Mouse (Mus musculus) bone marrow, adult 2 months (tissue): ENCODE data around the gene D6Ertd527e.

Experiments used
- CTCF ChIP-seq: fragments of 200-500 bp; IDR thresholded peaks from 2 replicates; pipeline ENCODE4 v1.5.1; 2011; ENCODE audit warnings: low read length, control low read depth; ENCODE audit not compliant: control insufficient read depth, insufficient read depth
- POLR2A ChIP-seq: fragments of 200-500 bp; IDR thresholded peaks from 2 replicates; pipeline ENCODE4 v1.6.1; 2011; ENCODE audit warnings: low read depth, mild to moderate bottlenecking, control low read depth, low read length, borderline replicate concordance; ENCODE audit not compliant: control insufficient read depth

GRCm38 (mm10) chr6:87123406-87123805, 18.9 kb downstream of the D6Ertd527e start:
- TF ChIP-seq POLR2A, result no peak
- no peak for TF ChIP-seq CTCF
